Mouse (Mus musculus): Measurements from ENCODE around the gene Exog.

Exog gene

DNA sequence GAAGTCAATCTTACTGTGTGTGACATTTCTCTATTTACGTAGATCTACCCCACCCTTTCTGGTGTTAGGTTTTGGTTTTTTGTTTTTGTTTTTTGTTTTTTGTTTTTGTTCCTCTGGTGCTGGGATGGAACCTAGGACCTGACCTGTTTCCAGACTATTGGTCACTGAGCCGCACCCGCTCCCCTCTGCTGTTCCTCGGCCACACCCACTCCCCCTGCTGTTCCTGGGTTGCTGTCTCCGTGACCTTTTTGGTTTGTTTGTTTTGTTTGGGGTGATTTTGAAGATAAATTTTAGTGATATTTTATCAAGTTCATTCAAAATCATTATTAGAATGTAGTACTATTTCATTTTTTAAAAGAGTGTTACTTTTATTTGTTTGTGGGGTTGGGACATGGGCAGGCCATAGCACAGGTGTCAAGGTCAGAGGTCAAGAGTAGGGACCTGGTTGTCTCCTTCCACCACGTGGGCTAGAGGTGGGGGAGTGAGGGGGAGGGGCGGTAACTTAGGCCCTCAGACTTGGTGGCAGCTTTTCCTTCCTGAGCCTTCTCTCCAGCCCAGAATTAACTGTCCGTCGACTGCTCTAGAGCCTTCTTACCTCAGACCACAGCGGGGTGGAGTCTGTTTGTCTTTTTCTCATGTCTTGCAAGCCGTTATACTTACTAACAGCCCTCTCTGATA is 60.4 kb downstream of the Exog start:
- no peak for DNase-seq (ENCODE audit: low spot score)

GRCm38 (mm10) chr9:119510902-119511301 is 66.2 kb downstream of the Exog start:
- DNase-seq (ENCODE audit: low spot score): no peak

DNA sequence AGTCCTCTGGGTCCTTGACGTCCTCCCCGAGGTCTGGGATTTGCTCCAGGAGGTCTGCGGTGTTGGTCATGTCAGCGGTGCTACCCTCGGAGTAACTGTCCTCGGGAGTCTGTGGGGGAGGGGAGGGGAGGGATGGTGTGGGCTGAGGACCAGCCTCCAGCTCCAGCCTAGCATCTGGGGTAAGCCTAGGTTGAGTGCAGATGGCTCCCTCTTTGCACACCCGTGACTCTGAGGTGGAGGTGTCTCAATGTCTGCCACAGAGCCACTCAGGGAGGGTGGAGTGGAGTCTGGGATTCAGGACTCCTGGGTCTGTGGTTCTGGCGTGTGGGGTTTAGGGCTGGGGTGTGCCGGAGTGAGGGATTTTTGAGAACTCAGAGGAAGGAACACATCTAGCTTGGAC is 68.2 kb downstream of the Exog start:
- no peak for DNase-seq (ENCODE audit: low spot score)

- DNase-seq (ENCODE audit: low spot score): no peak
Observed at GRCm38 (mm10) chr9:119513816-119514215, 69.1 kb downstream of the Exog start.

GRCm38 (mm10) chr9:119514986-119515385 is 70.2 kb downstream of the Exog start:
- DNase-seq (ENCODE audit: low spot score): no peak
